Mouse (Mus musculus): ENCODE measurements at regions not wholly inside any gene's neighbourhood (a gene's known extent, or its start where the extent isn't known, plus 50 kb on each side); places are given as distances from the start of the nearest gene placed in this dataset.
A peak's percentile ranks its signal among the peaks of the same experiment; 100 is the strongest.

DNA sequence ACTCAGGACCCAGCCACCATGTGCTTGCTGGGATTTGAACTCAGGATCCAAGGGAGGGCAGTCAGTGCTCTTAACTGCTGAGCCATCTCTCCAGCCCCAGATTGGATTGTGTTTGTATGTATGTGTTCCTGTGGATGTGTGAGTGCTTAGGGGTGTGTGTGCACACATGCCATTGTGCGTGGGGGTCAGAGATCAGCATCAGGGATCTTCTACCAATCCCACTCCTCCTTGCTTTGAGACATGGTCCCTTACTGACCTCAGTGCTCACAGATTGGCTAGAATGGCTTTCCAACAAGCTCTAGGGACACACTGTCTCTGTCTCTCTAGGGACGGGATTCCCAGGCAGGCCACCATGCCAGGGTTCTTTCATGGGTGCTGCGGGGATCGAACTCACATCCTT lies 83.1 kb upstream of the Cpsf6 start:
- Histone ChIP-seq H3K4me3 (ENCODE audit: low read depth, low read length) (no peak overlapping the region), H3K9me3 (ENCODE audit: low read length) (no peaks in the 10 kb centered on the region), H3K9ac (replicated peaks) (no peak overlapping the region), H3K4me1 (ENCODE audit: insufficient read depth) (no peaks in the 10 kb centered on the region), H3K27me3 (ENCODE audit: insufficient read depth, low read length) (no peaks in the 10 kb centered on the region), H3K36me3 (replicated peaks; ENCODE audit: insufficient read depth, low read length) (no peaks in the 10 kb centered on the region), H3K4me2 (ENCODE audit: low read depth, low read length) (no peak overlapping the region), H3K27ac (ENCODE audit: low read depth) (no peak overlapping the region)
- no peak for ATAC-seq
- 74% methylated on average over 4 of the region's 4 CpGs for WGBS (ENCODE audit: insufficient replicate concordance)
- TF ChIP-seq EP300 (IDR thresholded peaks at IDR 0.05; ENCODE audit: low read depth) (no peak), CTCF (IDR thresholded peaks at IDR 0.05; ENCODE audit: low read depth) (no peak)
- no peak for DNase-seq

DNA sequence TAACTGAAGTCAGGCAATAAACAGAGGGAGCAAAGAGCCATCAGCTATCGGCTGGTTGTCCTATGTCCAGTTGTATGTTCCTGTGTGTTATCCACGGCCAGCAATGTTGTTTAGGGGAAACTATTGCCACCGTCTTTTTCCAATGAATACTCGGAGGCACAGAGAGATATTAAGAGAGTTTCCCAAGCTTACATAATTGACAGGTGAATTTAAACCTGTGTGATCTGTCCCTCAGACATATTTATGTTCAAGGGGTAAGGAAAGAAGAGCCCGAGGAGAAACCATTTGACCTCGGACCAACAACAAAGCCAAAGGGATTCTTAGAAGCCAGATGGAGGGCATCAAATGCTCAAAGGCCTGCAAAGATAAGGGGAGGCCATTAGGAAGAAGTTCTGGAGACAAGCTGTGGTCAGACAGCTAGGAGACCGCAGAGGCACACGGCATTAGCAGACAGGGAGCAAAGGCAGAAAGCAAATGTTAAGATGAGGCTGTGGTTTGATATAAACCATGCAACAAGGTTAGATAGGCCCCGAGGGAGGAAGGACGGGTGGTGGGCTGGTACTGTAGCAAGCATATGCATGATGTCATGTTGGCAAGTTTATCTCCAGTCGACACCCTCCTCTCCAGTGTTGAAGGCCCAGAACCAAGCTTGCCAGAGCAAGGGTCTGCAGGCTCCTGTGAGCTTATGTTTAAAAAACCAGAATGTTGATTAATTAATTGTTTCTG lies 82.1 kb upstream of the Cpsf6 start:
- TF ChIP-seq CTCF (IDR thresholded peaks at IDR 0.05; ENCODE audit: low read depth) (no peak), EP300 (IDR thresholded peaks at IDR 0.05; ENCODE audit: low read depth) (no peak)
- Histone ChIP-seq H3K9ac (replicated peaks) (no peak overlapping the region), H3K9me3 (ENCODE audit: low read length) (no peaks in the 10 kb centered on the region), H3K4me3 (ENCODE audit: low read depth, low read length) (no peak overlapping the region), H3K4me2 (ENCODE audit: low read depth, low read length) (no peak overlapping the region), H3K27ac (ENCODE audit: low read depth) (no peak overlapping the region), H3K4me1 (ENCODE audit: insufficient read depth) (no peaks in the 10 kb centered on the region; the same call in 1 of the 2 replicates), H3K27me3 (ENCODE audit: insufficient read depth, low read length) (no peaks in the 10 kb centered on the region), H3K36me3 (replicated peaks; ENCODE audit: insufficient read depth, low read length) (no peaks in the 10 kb centered on the region)
- no peak for DNase-seq
- ATAC-seq: peak; percentile 59
- 56% methylated on average over 11 of the region's 11 CpGs for WGBS (ENCODE audit: insufficient replicate concordance)

DNA sequence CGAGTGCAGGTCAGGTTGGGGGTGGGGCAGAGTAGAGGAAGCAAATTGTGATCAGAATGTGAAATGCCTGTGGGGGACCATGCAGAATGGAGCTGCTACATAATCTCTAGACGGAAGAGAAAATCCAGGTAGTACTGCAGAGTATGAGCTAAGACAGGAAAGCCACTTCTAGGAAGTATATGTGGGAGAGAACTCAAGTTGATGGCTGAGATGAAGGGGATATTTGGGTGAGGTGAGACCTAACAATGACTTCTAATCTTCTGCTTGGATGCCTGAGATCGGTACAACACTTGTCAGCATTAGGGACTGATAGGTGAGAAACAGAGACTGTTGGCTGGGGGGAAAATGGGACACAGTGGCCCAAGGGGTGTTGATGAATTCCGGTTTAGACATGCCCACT lies 81.4 kb upstream of the Cpsf6 start:
- no peak for DNase-seq
- Histone ChIP-seq H3K9ac (replicated peaks) (no peak overlapping the region), H3K4me3 (ENCODE audit: low read depth, low read length) (no peak overlapping the region), H3K4me1 (ENCODE audit: insufficient read depth) (no peaks in the 10 kb centered on the region; the same call in 1 of the 2 replicates), H3K27me3 (ENCODE audit: insufficient read depth, low read length) (no peaks in the 10 kb centered on the region), H3K4me2 (ENCODE audit: low read depth, low read length) (no peak overlapping the region), H3K36me3 (replicated peaks; ENCODE audit: insufficient read depth, low read length) (no peaks in the 10 kb centered on the region), H3K9me3 (ENCODE audit: low read length) (no peaks in the 10 kb centered on the region), H3K27ac (ENCODE audit: low read depth) (no peak overlapping the region)
- ATAC-seq: no peak
- TF ChIP-seq CTCF (IDR thresholded peaks at IDR 0.05; ENCODE audit: low read depth) (no peak), EP300 (IDR thresholded peaks at IDR 0.05; ENCODE audit: low read depth) (no peak)
- 78% methylated on average over 4 of the region's 4 CpGs for WGBS (ENCODE audit: insufficient replicate concordance)

DNA sequence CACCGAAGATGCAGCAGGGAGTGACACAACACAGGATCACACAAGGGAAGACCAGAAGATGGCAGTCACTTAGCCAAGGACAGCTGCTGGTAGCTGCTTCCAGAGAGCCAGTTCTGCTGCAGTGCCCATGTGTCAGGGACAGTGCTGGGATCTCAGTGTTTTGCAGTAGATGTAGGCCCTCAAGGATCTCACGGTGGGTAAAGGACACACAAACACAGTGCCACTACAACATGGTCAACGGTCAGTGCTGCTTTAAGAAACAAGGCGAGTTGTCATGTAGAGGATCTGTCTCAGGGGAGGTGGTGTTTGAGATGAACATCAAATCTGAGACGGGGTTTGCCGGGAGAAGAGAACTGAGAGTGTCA lies 80.5 kb upstream of the Cpsf6 start:
- DNase-seq (no peak), ATAC-seq (no peak)
- H3K36me3 ChIP-seq (replicated peaks; ENCODE audit: insufficient read depth, low read length): no peaks in the 10 kb centered on the region
- 83% methylated on average over 6 of the region's 6 CpGs for WGBS (ENCODE audit: insufficient replicate concordance)
- no peak for TF ChIP-seq EP300 (IDR thresholded peaks at IDR 0.05; ENCODE audit: low read depth)
- TF ChIP-seq CTCF (IDR thresholded peaks at IDR 0.05; ENCODE audit: low read depth): no peak
- no peaks in the 10 kb centered on the region for H3K27me3 ChIP-seq (ENCODE audit: insufficient read depth, low read length)
- no peak overlapping the region for H3K4me3 ChIP-seq (ENCODE audit: low read depth, low read length)
- H3K4me1 ChIP-seq (ENCODE audit: insufficient read depth): no peaks in the 10 kb centered on the region; the same call in 1 of the 2 replicates
- no peaks in the 10 kb centered on the region for H3K9me3 ChIP-seq (ENCODE audit: low read length)
- H3K4me2 ChIP-seq (ENCODE audit: low read depth, low read length): no peak overlapping the region
- no peak overlapping the region for H3K27ac ChIP-seq (ENCODE audit: low read depth)
- H3K9ac ChIP-seq (replicated peaks): no peak overlapping the region

DNA sequence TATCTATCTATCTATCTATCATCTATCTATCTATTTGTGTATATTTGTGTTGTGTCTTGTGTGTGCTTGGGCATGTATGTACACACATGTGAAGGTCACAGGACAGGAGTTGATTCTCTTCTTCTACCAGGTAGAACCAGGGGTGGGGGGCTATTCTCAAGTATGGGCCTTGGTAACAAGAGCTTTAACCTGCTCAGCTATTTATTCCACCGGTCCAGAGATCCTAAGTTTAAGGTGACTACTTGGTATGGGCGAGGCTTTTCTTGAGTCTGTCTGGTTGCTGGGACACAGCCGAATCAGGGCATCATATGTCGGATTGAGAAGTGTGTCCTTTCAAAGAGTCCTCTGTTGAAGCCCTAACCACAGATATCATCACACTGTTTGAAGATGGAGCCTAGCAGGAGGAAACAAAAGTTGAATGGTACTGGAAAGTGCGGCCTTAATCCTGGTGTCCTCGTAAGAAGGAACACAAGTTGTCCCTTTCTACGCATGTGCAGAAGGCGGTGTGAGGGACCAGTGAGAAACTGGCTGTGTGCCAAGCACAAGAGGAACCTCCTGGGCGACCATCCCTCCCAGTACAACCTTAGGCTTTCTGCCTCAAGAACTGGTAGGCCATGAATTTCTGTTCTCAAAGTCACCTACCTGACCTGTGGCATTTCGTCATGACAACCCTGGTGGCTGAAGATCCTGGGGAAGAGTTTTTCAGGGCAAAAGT lies 80.0 kb upstream of the Cpsf6 start:
- H3K4me3 ChIP-seq (ENCODE audit: low read depth, low read length): no peak overlapping the region
- H3K27ac ChIP-seq (ENCODE audit: low read depth): no peak overlapping the region
- no peak overlapping the region for H3K9ac ChIP-seq (replicated peaks)
- no peaks in the 10 kb centered on the region for H3K27me3 ChIP-seq (ENCODE audit: insufficient read depth, low read length)
- no peaks in the 10 kb centered on the region for H3K9me3 ChIP-seq (ENCODE audit: low read length)
- DNase-seq: no peak
- H3K36me3 ChIP-seq (replicated peaks; ENCODE audit: insufficient read depth, low read length): no peaks in the 10 kb centered on the region
- no peak overlapping the region for H3K4me2 ChIP-seq (ENCODE audit: low read depth, low read length)
- TF ChIP-seq EP300 (IDR thresholded peaks at IDR 0.05; ENCODE audit: low read depth) (no peak), CTCF (IDR thresholded peaks at IDR 0.05; ENCODE audit: low read depth) (no peak)
- WGBS (ENCODE audit: insufficient replicate concordance): 78% methylated on average over 10 of the region's 10 CpGs
- no peak for ATAC-seq
- no peaks in the 10 kb centered on the region; the same call in 1 of the 2 replicates for H3K4me1 ChIP-seq (ENCODE audit: insufficient read depth)

DNA sequence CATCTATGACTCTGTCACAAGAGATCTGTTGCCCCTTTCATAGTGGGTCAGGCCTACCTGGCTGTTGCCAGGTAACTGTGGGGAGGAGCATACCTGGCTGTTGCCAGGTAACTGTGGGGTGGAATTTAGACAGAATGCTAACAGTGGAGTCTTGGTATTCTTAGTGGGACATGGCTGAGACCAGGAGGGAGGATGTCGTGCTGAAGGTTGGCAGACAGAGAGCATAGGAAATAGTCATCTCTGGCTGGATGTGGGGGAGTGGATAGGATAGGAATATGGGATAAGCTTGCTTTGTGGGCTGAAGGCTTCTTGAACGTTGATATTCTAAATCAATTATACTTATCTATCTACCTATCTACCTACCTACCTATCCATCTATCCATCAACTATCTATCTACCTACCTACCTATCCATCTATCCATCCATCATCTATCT lies 79.2 kb upstream of the Cpsf6 start:
- Histone ChIP-seq H3K4me1 (ENCODE audit: insufficient read depth) (no peaks in the 10 kb centered on the region; the same call in 1 of the 2 replicates), H3K27me3 (ENCODE audit: insufficient read depth, low read length) (no peaks in the 10 kb centered on the region), H3K4me2 (ENCODE audit: low read depth, low read length) (no peak overlapping the region), H3K4me3 (ENCODE audit: low read depth, low read length) (no peak overlapping the region), H3K9ac (replicated peaks) (no peak overlapping the region), H3K36me3 (replicated peaks; ENCODE audit: insufficient read depth, low read length) (no peaks in the 10 kb centered on the region), H3K27ac (ENCODE audit: low read depth) (no peak overlapping the region), H3K9me3 (ENCODE audit: low read length) (no peaks in the 10 kb centered on the region)
- DNase-seq (no peak), ATAC-seq (no peak)
- TF ChIP-seq CTCF (IDR thresholded peaks at IDR 0.05; ENCODE audit: low read depth) (no peak), EP300 (IDR thresholded peaks at IDR 0.05; ENCODE audit: low read depth) (no peak)
- WGBS (ENCODE audit: insufficient replicate concordance): 66% methylated on average over 2 of the region's 2 CpGs
